ENCODE assay signal across 27 mouse cellular contexts in the genomic region with DNA sequence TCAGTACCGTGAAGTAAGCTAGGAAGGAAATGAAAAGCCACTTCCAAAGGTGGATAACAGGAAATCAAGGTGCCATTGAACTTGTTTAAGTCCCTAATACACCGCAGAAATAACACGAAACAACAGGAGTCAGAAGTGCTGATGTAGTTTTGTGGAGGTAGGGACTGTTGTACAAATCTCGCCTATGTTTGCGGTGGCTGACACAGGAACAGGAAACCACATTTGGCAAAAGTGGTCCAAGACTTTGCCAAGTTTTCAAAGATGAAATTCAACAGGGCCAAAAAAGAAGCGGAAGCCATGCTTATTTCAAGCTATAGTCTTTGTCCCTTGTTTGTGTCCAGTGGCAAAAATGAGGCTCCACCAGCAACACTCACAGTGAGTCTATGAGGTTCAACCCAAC.
DNase-seq lines count a peak whose midpoint lies in the region; ATAC-seq and TF ChIP-seq lines count a peak whose summit lies in the region.
"Had no signal": no experiment of that assay in that cellular context is flagged by ENCODE, and none has a peak within 500 bp of the region (broad histone marks: within the 10 kb centered on the region; RNA-seq: fewer than 3 reads in every experiment).

No protein-coding gene starts in this region.

- H3K4me3 ChIP-seq in MEL (ENCODE audit: control insufficient read depth in 1 of 2, insufficient read depth in 1 of 2, low read depth in 2 of 2, low read length in 2 of 2): no peak overlapping the region
- H3K4me3 ChIP-seq: embryonic facial prominence, embryonic 13.5 days; embryonic facial prominence, embryonic 15.5 days; erythroblast, embryonic 14.5 days; forebrain, embryonic 10.5 days; forebrain, embryonic 12.5 days had no signal

- no peak for TF ChIP-seq EP300 in MEL (IDR thresholded peaks at IDR 0.05; ENCODE audit: low read depth in 1 of 2, low read length in 2 of 2)

- TF ChIP-seq CTCF in MEL (IDR thresholded peaks at IDR 0.05 in 2 of 3, conservative IDR thresholded peaks at IDR 0.05 in 1 of 3; ENCODE audit: control insufficient read depth in 1 of 3, insufficient read depth in 1 of 3, low read depth in 2 of 3, low read length in 3 of 3, poor library complexity in 1 of 3, severe bottlenecking in 1 of 3): no peak

- H3K36me3 ChIP-seq in MEL (ENCODE audit: control insufficient read depth in 1 of 2, insufficient read depth in 2 of 2, low read length in 2 of 2): no peaks in the 10 kb centered on the region
- H3K36me3 ChIP-seq: embryonic facial prominence, embryonic 13.5 days; embryonic facial prominence, embryonic 15.5 days; forebrain, embryonic 10.5 days; forebrain, embryonic 12.5 days; G1E had no signal

- H3K9me3 ChIP-seq in MEL (replicated peaks; ENCODE audit: insufficient read depth, low read length): no peaks in the 10 kb centered on the region
- H3K9me3 ChIP-seq: embryonic facial prominence, embryonic 13.5 days; embryonic facial prominence, embryonic 15.5 days; forebrain, embryonic 10.5 days; forebrain, embryonic 12.5 days had no signal

- H3K9ac ChIP-seq in MEL (ENCODE audit: control insufficient read depth, low read depth, low read length, poor library complexity, severe bottlenecking): no peak overlapping the region
- H3K9ac ChIP-seq: embryonic facial prominence, embryonic 13.5 days; embryonic facial prominence, embryonic 15.5 days; forebrain, embryonic 12.5 days had no signal

- TF ChIP-seq POLR2A in MEL (IDR thresholded peaks at IDR 0.05; ENCODE audit: control insufficient read depth in 1 of 2, insufficient read depth in 1 of 2, low read depth in 1 of 2, low read length in 2 of 2, poor library complexity in 1 of 2): no peak

- H3K27ac ChIP-seq in MEL (ENCODE audit: control insufficient read depth, low read depth, low read length): no peak overlapping the region
- H3K27ac ChIP-seq: embryonic facial prominence, embryonic 13.5 days; embryonic facial prominence, embryonic 15.5 days; forebrain, embryonic 10.5 days; forebrain, embryonic 12.5 days had no signal

- no peak for DNase-seq in MEL (ENCODE audit: low read depth, low spot score)
- no peak for DNase-seq in ovary, adult 18-20 months (ENCODE audit: low spot score)
- no peak for DNase-seq in cerebellum, postnatal 10 days
- DNase-seq: adrenal gland, adult 2 months; adrenal gland, postnatal 10 days; adrenal gland, postnatal 25 days; B cell, adult 2 months; cerebellum, adult 11 months; cerebellum, adult 18-20 months; cerebellum, adult 8-10 months; cerebellum, adult 9-11 months; cerebellum, postnatal 25 days; embryo, embryonic 11 days had no signal

- H3K4me1 ChIP-seq in MEL (ENCODE audit: control insufficient read depth in 1 of 2, insufficient read depth in 2 of 2, low read length in 2 of 2): no peaks in the 10 kb centered on the region
- H3K4me1 ChIP-seq: embryonic facial prominence, embryonic 13.5 days; embryonic facial prominence, embryonic 15.5 days had no signal

- no peak for TF ChIP-seq RAD21 in MEL (IDR thresholded peaks at IDR 0.05; ENCODE audit: low read depth, low read length)

- peak; percentile 90 for ATAC-seq in granulocyte monocyte progenitor cell, adult 5-6 weeks (replicated peaks; ENCODE audit: poor library complexity, severe bottlenecking)
- peak; percentile 38; the same call in 1 of the 2 replicates for ATAC-seq in megakaryocyte, adult 5-6 weeks (ENCODE audit: poor library complexity, severe bottlenecking)
- ATAC-seq in frontal cortex, adult (ENCODE audit: low TSS enrichment): no peak
- ATAC-seq in megakaryocyte-erythroid progenitor cell, adult 5-6 weeks (replicated peaks; ENCODE audit: low FRiP score, low TSS enrichment, poor library complexity, severe bottlenecking): no peak
- ATAC-seq: CD4-positive, CD25-positive, alpha-beta regulatory T cell, adult 4 months; forebrain, embryonic 14.5 days; forebrain, embryonic 16.5 days had no signal

- no peaks in the 10 kb centered on the region for H3K27me3 ChIP-seq in MEL (ENCODE audit: control insufficient read depth in 1 of 2, insufficient read depth in 2 of 2, low read length in 2 of 2)
- H3K27me3 ChIP-seq: CH12.LX; embryonic facial prominence, embryonic 13.5 days; embryonic facial prominence, embryonic 15.5 days; forebrain, embryonic 12.5 days had no signal

- no peaks in the 10 kb centered on the region for H3K79me2 ChIP-seq in MEL (ENCODE audit: control insufficient read depth, insufficient read depth, low read length, poor library complexity)

TF ChIP-seq in MEL, 35 proteins besides CTCF, POLR2A, EP300 and RAD21:
- no peak for TF ChIP-seq ZKSCAN1 (IDR thresholded peaks at IDR 0.05; ENCODE audit: low read depth, low read length)
- peak; percentile 18; the same call in 1 of the 2 replicates for TF ChIP-seq RCOR1 (IDR thresholded peaks at IDR 0.05; ENCODE audit: low read depth, low read length)

Comparison
In these comparisons a context has a peak if more than half of its experiments do, and no peak if none do; other contexts are left out.
1. ATAC-seq: peak in granulocyte monocyte progenitor cell, adult 5-6 weeks (single experiment) and megakaryocyte, adult 5-6 weeks (single experiment); none in frontal cortex, adult (single experiment) and megakaryocyte-erythroid progenitor cell, adult 5-6 weeks (single experiment).